In genomic region chr6:54974501-54974900, GRCm38 (mm10) we compare ENCODE assay signal across 7 mouse cellular contexts. TPM values are rescaled to one million over a fixed set of nuclear protein-coding genes. Genes with fewer than 3 reads are reported as not detected.
DNase-seq lines count a peak whose midpoint lies in the region; ATAC-seq and TF ChIP-seq lines count a peak whose summit lies in the region.

No protein-coding gene starts in this region.

- no peaks in the 10 kb centered on the region for H3K4me1 ChIP-seq in hindbrain, postnatal 0 days (ENCODE audit: insufficient read depth, low read length)
- H3K4me1 ChIP-seq in hindbrain, embryonic 11.5 days (replicated peaks; ENCODE audit: control insufficient read depth, insufficient read depth, low read length): no peaks in the 10 kb centered on the region

- peak; percentile 53 for TF ChIP-seq CTCF in hindbrain, postnatal 0 days (IDR thresholded peaks at IDR 0.05; ENCODE audit: low read depth)

- no peak overlapping the region for H3K4me2 ChIP-seq in hindbrain, postnatal 0 days (ENCODE audit: low read depth, low read length)
- H3K4me2 ChIP-seq in hindbrain, embryonic 11.5 days (replicated peaks; ENCODE audit: low read depth, low read length): no peak overlapping the region

- no peaks in the 10 kb centered on the region for H3K9me3 ChIP-seq in hindbrain, postnatal 0 days (ENCODE audit: low read length)
- no peaks in the 10 kb centered on the region for H3K9me3 ChIP-seq in hindbrain, embryonic 11.5 days (ENCODE audit: control insufficient read depth, low read length)

- no peaks in the 10 kb centered on the region for H3K27me3 ChIP-seq in hindbrain, postnatal 0 days (ENCODE audit: insufficient read depth, low read length)
- peaks cover 7% of the 10 kb centered on the region; the same call in 1 of the 2 replicates for H3K27me3 ChIP-seq in hindbrain, embryonic 11.5 days (ENCODE audit: control insufficient read depth, insufficient read depth, low read length)

- WGBS in hindbrain, postnatal 0 days: 63% methylated on average over 5 of the region's 5 CpGs
- WGBS in hindbrain, embryonic 11.5 days: 74% methylated on average over 5 of the region's 5 CpGs

- no peak overlapping the region for H3K9ac ChIP-seq in hindbrain, postnatal 0 days (replicated peaks; ENCODE audit: low read length)
- no peak overlapping the region for H3K9ac ChIP-seq in hindbrain, embryonic 11.5 days (ENCODE audit: low read depth, low read length)

- DNase-seq in hindbrain, postnatal 0 days (ENCODE audit: low spot score): no peak
- no peak for DNase-seq in hindbrain, embryonic 11.5 days (ENCODE audit: low spot score)
- peak; percentile 26 to 33 for DNase-seq in CD8-positive naive resting alpha-beta T cell, adult 2 months (ENCODE audit: low read depth in 2 of 2, low spot score in 2 of 2)
- peak; percentile 70 for DNase-seq in adipocyte (ENCODE audit: low spot score)
- no peak for DNase-seq in layer of hippocampus, postnatal 25 days (ENCODE audit: extremely low spot score in 1 of 2, low spot score in 1 of 2)
- DNase-seq in ovary, adult 18-20 months (ENCODE audit: low spot score): no peak

- H3K36me3 ChIP-seq in hindbrain, postnatal 0 days (ENCODE audit: insufficient read depth, low read length): no peaks in the 10 kb centered on the region
- no peaks in the 10 kb centered on the region for H3K36me3 ChIP-seq in hindbrain, embryonic 11.5 days (ENCODE audit: control insufficient read depth, insufficient read depth, low read length)

- ATAC-seq in hindbrain, postnatal 0 days: peak; percentile 42; the same call in 1 of the 2 replicates
- ATAC-seq in hindbrain, embryonic 11.5 days (ENCODE audit: low FRiP score): no peak
- ATAC-seq in megakaryocyte-erythroid progenitor cell, adult 5-6 weeks (replicated peaks; ENCODE audit: low FRiP score, low TSS enrichment, poor library complexity, severe bottlenecking): peak; percentile 69

- H3K4me3 ChIP-seq in hindbrain, postnatal 0 days (ENCODE audit: low read length): no peak overlapping the region
- no peak overlapping the region for H3K4me3 ChIP-seq in hindbrain, embryonic 11.5 days (ENCODE audit: low read depth, low read length)

- H3K27ac ChIP-seq in hindbrain, postnatal 0 days: no peak overlapping the region
- H3K27ac ChIP-seq in hindbrain, embryonic 11.5 days (ENCODE audit: low read depth, low read length): no peak overlapping the region

RNA-seq across cellular contexts. Expression of gene Nod1, which starts 2.1 kb away (rescaled TPM):
- total RNA-seq in hindbrain, postnatal 0 days (2014; rRNA removed): 3.5 and 4.8 TPM in 2 replicates
- 1.7 and 1.9 TPM in 2 replicates for polyA plus RNA-seq in hindbrain, postnatal 0 days (2015; fragmentation: Nextera tagmentation; extraction: Ambion mirVana)
- 1.8 and 2.4 TPM in 2 replicates for polyA plus RNA-seq in hindbrain, embryonic 11.5 days (2014; fragmentation: Nextera tagmentation; extraction: Ambion mirVana)
- total RNA-seq in megakaryocyte-erythroid progenitor cell, adult 5-6 weeks (2014; fragmentation: Nextera tagmentation): 1.3 and 2.2 TPM in 2 replicates
- 0.50 and 0.80 TPM in 2 replicates for total RNA-seq in megakaryocyte-erythroid progenitor cell, adult 5-6 weeks (2017)
- total RNA-seq in layer of hippocampus, postnatal 25 days (2021): 1 to 10 TPM; 5.1 to 5.8 TPM

RNA-seq across cellular contexts. Expression of gene Ggct, which starts 18.2 kb away (rescaled TPM):
- total RNA-seq in hindbrain, postnatal 0 days (2014; rRNA removed): 8.5 and 15.2 TPM in 2 replicates
- polyA plus RNA-seq in hindbrain, postnatal 0 days (2015; fragmentation: Nextera tagmentation; extraction: Ambion mirVana): 23.0 and 23.2 TPM in 2 replicates
- polyA plus RNA-seq in hindbrain, embryonic 11.5 days (2014; fragmentation: Nextera tagmentation; extraction: Ambion mirVana): 18.2 and 18.9 TPM in 2 replicates
- 17.0 and 21.6 TPM in 2 replicates for total RNA-seq in megakaryocyte-erythroid progenitor cell, adult 5-6 weeks (2014; fragmentation: Nextera tagmentation)
- total RNA-seq in megakaryocyte-erythroid progenitor cell, adult 5-6 weeks (2017): 34.8 and 57.3 TPM in 2 replicates
- 10 to 100 TPM; 32.7 to 36.9 TPM for total RNA-seq in layer of hippocampus, postnatal 25 days (2021)

Comparison
In these comparisons a context has a peak if more than half of its experiments do, and no peak if none do; other contexts are left out.
1. DNase-seq: peak in CD8-positive naive resting alpha-beta T cell, adult 2 months (2 of 2) and adipocyte (single experiment); none in hindbrain, postnatal 0 days (single experiment), hindbrain, embryonic 11.5 days (single experiment), layer of hippocampus, postnatal 25 days (0 of 2) and ovary, adult 18-20 months (single experiment).